Mouse (Mus musculus): Measurements from ENCODE around the gene Raet1d. TPM values are rescaled to one million over a fixed set of nuclear protein-coding genes. Genes with fewer than 3 reads are reported as not detected.
A peak's percentile ranks its signal among the peaks of the same experiment; 100 is the strongest.
"Not testable (repeated sequence)": the region's sequence is repeated elsewhere in the genome, so short reads cannot be mapped to it uniquely, and the experiment has no call there.

Raet1d gene
- 0.56 and 0.58 TPM in 2 replicates for polyA plus RNA-seq (2015; fragmentation: Nextera tagmentation; extraction: Ambion mirVana)

GRCm38 (mm10) chr10:22360252-22360651 lies at the start of gene Raet1d:
Raet1d (plus strand) TSS chr10:22360552.
- not testable (repeated sequence) for DNase-seq (ENCODE audit: low spot score)

- no peak for DNase-seq (ENCODE audit: low spot score)
These were observed 37.5 kb upstream of the Raet1d start for GRCm38 (mm10) chr10:22322858-22323257.

GRCm38 (mm10) chr10:22345721-22346120 lies 14.6 kb upstream of the Raet1d start:
- peak; percentile 14 for DNase-seq (ENCODE audit: low spot score)

- not testable (repeated sequence) for DNase-seq (ENCODE audit: low spot score)
These were observed 6.7 kb upstream of the Raet1d start for GRCm38 (mm10) chr10:22353548-22354195.

- not testable (repeated sequence) for DNase-seq (ENCODE audit: low spot score)
These were observed 6.2 kb upstream of the Raet1d start for GRCm38 (mm10) chr10:22354196-22354574.

- not testable (repeated sequence) for DNase-seq (ENCODE audit: low spot score)
These were observed 3.0 kb upstream of the Raet1d start for GRCm38 (mm10) chr10:22357373-22357772.

- DNase-seq (ENCODE audit: low spot score) = not testable (repeated sequence)
These were observed 605 bp downstream of the Raet1d start for GRCm38 (mm10) chr10:22360957-22361356.

GRCm38 (mm10) chr10:22361415-22362352 lies 1.3 kb downstream of the Raet1d start:
- not testable (repeated sequence) for DNase-seq (ENCODE audit: low spot score)

- not testable (repeated sequence) for DNase-seq (ENCODE audit: low spot score)
These were observed 2.1 kb downstream of the Raet1d start for GRCm38 (mm10) chr10:22362466-22362865.

GRCm38 (mm10) chr10:22364915-22365314 lies 4.6 kb downstream of the Raet1d start:
- DNase-seq (ENCODE audit: low spot score) = not testable (repeated sequence)

- not testable (repeated sequence) for DNase-seq (ENCODE audit: low spot score)
These were observed 20.9 kb downstream of the Raet1d start for GRCm38 (mm10) chr10:22381226-22381625.

- not testable (repeated sequence) for DNase-seq (ENCODE audit: low spot score)
These were observed 29.8 kb downstream of the Raet1d start for GRCm38 (mm10) chr10:22390146-22390545.

- not testable (repeated sequence) for DNase-seq (ENCODE audit: low spot score)
These were observed 31.3 kb downstream of the Raet1d start for GRCm38 (mm10) chr10:22391616-22392015.

- DNase-seq (ENCODE audit: low spot score) = not testable (repeated sequence)
These were observed 32.9 kb downstream of the Raet1d start for GRCm38 (mm10) chr10:22393028-22393824.

GRCm38 (mm10) chr10:22396680-22397079 lies 36.3 kb downstream of the Raet1d start:
- DNase-seq (ENCODE audit: low spot score) = not testable (repeated sequence)

GRCm38 (mm10) chr10:22402225-22402917 lies 42.0 kb downstream of the Raet1d start:
- DNase-seq (ENCODE audit: low spot score) = peak; percentile 60

GRCm38 (mm10) chr10:22413702-22414494 lies 53.5 kb downstream of the Raet1d start:
- DNase-seq (ENCODE audit: low spot score) = peak; percentile 26
